Mouse (Mus musculus): ENCODE results near the gene Gm3159. TPM values are rescaled to one million over a fixed set of nuclear protein-coding genes. Genes with fewer than 3 reads are reported as not detected.
"Not testable (repeated sequence)": the region's sequence is repeated elsewhere in the genome, so short reads cannot be mapped to it uniquely, and the experiment has no call there.

The Gm3159 gene
- polyA plus RNA-seq (2015; fragmentation: Nextera tagmentation; extraction: Ambion mirVana), result not detected in 2 replicates

- 86% methylated on average over 2 of the region's 3 CpGs for WGBS
- H3K9me3 ChIP-seq; H3K27me3 ChIP-seq; H3K36me3 ChIP-seq; H3K4me1 ChIP-seq (replicated peaks); H3K27ac ChIP-seq (replicated peaks); ATAC-seq (ENCODE audit: low FRiP score, low read depth); H3K9ac ChIP-seq; H3K4me3 ChIP-seq; H3K4me2 ChIP-seq: not testable (repeated sequence)
Measured at GRCm38 (mm10) chr14:4397226-4397625, at the start of gene Gm3159. TSS of gene Gm3159 (plus strand) at chr14:4397526.

- H3K4me3 ChIP-seq; H3K4me1 ChIP-seq (replicated peaks); H3K4me2 ChIP-seq; ATAC-seq (ENCODE audit: low FRiP score, low read depth); H3K36me3 ChIP-seq; H3K9me3 ChIP-seq; H3K27me3 ChIP-seq; H3K27ac ChIP-seq (replicated peaks); H3K9ac ChIP-seq: not testable (repeated sequence)
- 88% methylated on average over 3 of the region's 3 CpGs for WGBS
Measured at GRCm38 (mm10) chr14:4368991-4369390, 28.3 kb upstream of the Gm3159 start.

- not testable (repeated sequence) for H3K9me3 ChIP-seq; H3K9ac ChIP-seq; ATAC-seq (ENCODE audit: low FRiP score, low read depth); H3K4me1 ChIP-seq (replicated peaks); H3K36me3 ChIP-seq; H3K27me3 ChIP-seq; H3K4me2 ChIP-seq; H3K4me3 ChIP-seq; H3K27ac ChIP-seq (replicated peaks)
- 88% methylated on average over 3 of the region's 3 CpGs for WGBS
Measured at GRCm38 (mm10) chr14:4369691-4370090, 27.6 kb upstream of the Gm3159 start.

GRCm38 (mm10) chr14:4377871-4378270, 19.5 kb upstream of the Gm3159 start:
- H3K4me1 ChIP-seq (replicated peaks); H3K9me3 ChIP-seq; H3K9ac ChIP-seq; H3K27ac ChIP-seq (replicated peaks); H3K36me3 ChIP-seq; ATAC-seq (ENCODE audit: low FRiP score, low read depth); H3K4me2 ChIP-seq; H3K4me3 ChIP-seq; H3K27me3 ChIP-seq: not testable (repeated sequence)

- H3K9ac ChIP-seq; H3K27ac ChIP-seq (replicated peaks); H3K36me3 ChIP-seq; H3K4me2 ChIP-seq; H3K4me1 ChIP-seq (replicated peaks); H3K27me3 ChIP-seq; H3K4me3 ChIP-seq; H3K9me3 ChIP-seq; ATAC-seq (ENCODE audit: low FRiP score, low read depth): not testable (repeated sequence)
Measured at GRCm38 (mm10) chr14:4385606-4386005, 11.7 kb upstream of the Gm3159 start.

- H3K4me2 ChIP-seq; H3K27ac ChIP-seq (replicated peaks); H3K36me3 ChIP-seq; ATAC-seq (ENCODE audit: low FRiP score, low read depth); H3K4me3 ChIP-seq; H3K9ac ChIP-seq; H3K9me3 ChIP-seq; H3K27me3 ChIP-seq; H3K4me1 ChIP-seq (replicated peaks): not testable (repeated sequence)
- WGBS, result 93% methylated on average over 4 of the region's 6 CpGs
Measured at GRCm38 (mm10) chr14:4392841-4393530, 4.3 kb upstream of the Gm3159 start.

- H3K27me3 ChIP-seq; H3K9ac ChIP-seq; ATAC-seq (ENCODE audit: low FRiP score, low read depth); H3K4me2 ChIP-seq; H3K4me3 ChIP-seq; H3K36me3 ChIP-seq; H3K27ac ChIP-seq (replicated peaks); H3K9me3 ChIP-seq; H3K4me1 ChIP-seq (replicated peaks): not testable (repeated sequence)
Measured at GRCm38 (mm10) chr14:4398624-4399023, 1.3 kb downstream of the Gm3159 start.

GRCm38 (mm10) chr14:4400115-4400789, 2.9 kb downstream of the Gm3159 start:
- H3K9ac ChIP-seq; H3K4me3 ChIP-seq; H3K9me3 ChIP-seq; H3K36me3 ChIP-seq; H3K4me2 ChIP-seq; H3K27ac ChIP-seq (replicated peaks); ATAC-seq (ENCODE audit: low FRiP score, low read depth); H3K27me3 ChIP-seq; H3K4me1 ChIP-seq (replicated peaks): not testable (repeated sequence)
- 89% methylated on average over 5 of the region's 5 CpGs for WGBS

GRCm38 (mm10) chr14:4401245-4401644, 3.9 kb downstream of the Gm3159 start:
- not testable (repeated sequence) for H3K9me3 ChIP-seq; H3K36me3 ChIP-seq; H3K4me2 ChIP-seq; H3K27me3 ChIP-seq; H3K27ac ChIP-seq (replicated peaks); H3K9ac ChIP-seq; ATAC-seq (ENCODE audit: low FRiP score, low read depth); H3K4me1 ChIP-seq (replicated peaks); H3K4me3 ChIP-seq
- 86% methylated on average over 5 of the region's 5 CpGs for WGBS

- not testable (repeated sequence) for H3K27ac ChIP-seq (replicated peaks); H3K9me3 ChIP-seq; ATAC-seq (ENCODE audit: low FRiP score, low read depth); H3K27me3 ChIP-seq; H3K4me3 ChIP-seq; H3K9ac ChIP-seq; H3K36me3 ChIP-seq; H3K4me2 ChIP-seq; H3K4me1 ChIP-seq (replicated peaks)
Measured at GRCm38 (mm10) chr14:4403840-4404239, 6.5 kb downstream of the Gm3159 start.

- not testable (repeated sequence) for H3K27me3 ChIP-seq; H3K27ac ChIP-seq (replicated peaks); H3K9me3 ChIP-seq; H3K4me1 ChIP-seq (replicated peaks); H3K9ac ChIP-seq; H3K4me2 ChIP-seq; H3K36me3 ChIP-seq; ATAC-seq (ENCODE audit: low FRiP score, low read depth); H3K4me3 ChIP-seq
- WGBS, result 75% methylated on average over 1 of the region's 1 CpGs
Measured at GRCm38 (mm10) chr14:4409939-4410338, 12.6 kb downstream of the Gm3159 start.

GRCm38 (mm10) chr14:4414965-4415835, 17.9 kb downstream of the Gm3159 start, which contains the start of gene Gm3164:
TSS of gene Gm3164 (plus strand) at chr14:4415448.
- Histone ChIP-seq H3K9ac (peak within 1 kb of the TSS; percentile 53), H3K4me3 (peak within 1 kb of the TSS; percentile 51), H3K27ac (replicated peaks) (peak within 1 kb of the TSS; percentile 39; the same call in 1 of the 2 replicates), H3K4me2 (peak within 1 kb of the TSS; percentile 58)
- not testable (repeated sequence) for H3K36me3 ChIP-seq; H3K27me3 ChIP-seq; H3K4me1 ChIP-seq (replicated peaks); ATAC-seq (ENCODE audit: low FRiP score, low read depth); H3K9me3 ChIP-seq
- WGBS, result 2% methylated on average over 34 of the region's 59 CpGs

Data from hindbrain, embryonic 15.5 days (tissue).